13 mouse cellular contexts compared by ENCODE assay signal in the genomic region with DNA sequence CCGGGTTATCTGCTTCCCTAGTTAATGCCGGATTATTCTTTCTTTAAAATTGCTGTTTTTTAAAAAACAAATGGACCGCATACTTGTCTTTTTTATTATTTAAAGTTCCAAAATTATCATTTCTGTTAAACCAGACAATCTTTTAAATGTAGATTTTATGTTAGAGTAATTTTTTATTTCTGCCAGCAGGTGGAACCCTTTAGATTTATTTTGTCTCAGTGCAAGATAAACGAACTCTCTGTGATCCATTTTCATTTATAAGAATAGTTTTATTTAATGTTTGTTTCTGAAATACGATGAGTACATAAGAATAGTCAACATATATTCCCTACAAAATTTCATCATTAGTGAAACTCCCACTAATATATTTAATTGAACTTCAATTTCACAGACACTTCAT. TPM values are rescaled to one million over a fixed set of nuclear protein-coding genes. Genes with fewer than 3 reads are reported as not detected.
DNase-seq lines count a peak whose midpoint lies in the region; ATAC-seq and TF ChIP-seq lines count a peak whose summit lies in the region.
"Had no signal": no experiment of that assay in that cellular context is flagged by ENCODE, and none has a peak within 500 bp of the region (broad histone marks: within the 10 kb centered on the region; RNA-seq: fewer than 3 reads in every experiment).

No protein-coding gene starts in this region.

- H3K27ac ChIP-seq in layer of hippocampus, adult 2 months: no peak overlapping the region
- H3K27ac ChIP-seq: limb, embryonic 13.5 days had no signal

- 0 out of 2 replicates have a peak, but pooled peaks have one; percentile 36 for ATAC-seq in common myeloid progenitor, adult 5-6 weeks (replicated peaks; ENCODE audit: low read depth, poor library complexity, severe bottlenecking)
- no peak for ATAC-seq in erythroid progenitor cell, adult 5-6 weeks (replicated peaks; ENCODE audit: low FRiP score, poor library complexity, severe bottlenecking)

- TF ChIP-seq CTCF in layer of hippocampus, adult 2 months (conservative IDR thresholded peaks at IDR 0.05): peak; percentile 82

- DNase-seq in embryo, embryonic 11 days: peak; percentile 24
- no peak for DNase-seq in embryo, embryonic 9.5 days (ENCODE audit: extremely low spot score)
- no peak for DNase-seq in layer of hippocampus, adult 2 months (ENCODE audit: low spot score in 2 of 2)
- no peak for DNase-seq in layer of hippocampus, postnatal 36 days
- DNase-seq in 416B (ENCODE audit: low read depth): peak; percentile 58
- no peak for DNase-seq in adrenal gland, postnatal 25 days
- DNase-seq: cerebellum, adult 11-12 months; gastrocnemius, postnatal 36 days; heart, postnatal 4 days; kidney, postnatal 4 days had no signal

- H3K4me3 ChIP-seq in layer of hippocampus, adult 2 months: no peak overlapping the region
- H3K4me3 ChIP-seq: limb, embryonic 13.5 days had no signal

RNA-seq across cellular contexts. Expression of a gene that starts 39.7 kb away (rescaled TPM):
- total RNA-seq in layer of hippocampus, adult 2 months (2021): 100 to 1,000 TPM; 335 to 353 TPM
- 100 to 1,000 TPM; 304 to 382 TPM for total RNA-seq in layer of hippocampus, postnatal 36 days (2021)
- 20.8 and 29.6 TPM in 2 replicates for total RNA-seq in common myeloid progenitor, adult 5-6 weeks (2017)
- 133 and 178 TPM in 2 replicates for total RNA-seq in adrenal gland, postnatal 25 days (2021)
- 10.5 and 16.9 TPM in 2 replicates for total RNA-seq in erythroid progenitor cell, adult 5-6 weeks (2015; ENCODE audit: low replicate concordance)
- total RNA-seq in erythroid progenitor cell, adult 5-6 weeks (2017; ENCODE audit: low replicate concordance): 18.1 and 25.9 TPM in 2 replicates

Comparison
In these comparisons a context has a peak if more than half of its experiments do, and no peak if none do; other contexts are left out.
1. DNase-seq: peak in embryo, embryonic 11 days (single experiment) and 416B (single experiment); none in embryo, embryonic 9.5 days (single experiment), layer of hippocampus, adult 2 months (0 of 2), layer of hippocampus, postnatal 36 days (0 of 2) and adrenal gland, postnatal 25 days (single experiment).